Mouse (Mus musculus) adrenal gland, adult 8-10 months (tissue): ENCODE results near the gene Slc12a7. TPM values are rescaled to one million over a fixed set of nuclear protein-coding genes. Genes with fewer than 3 reads are reported as not detected.
"Not testable (repeated sequence)": the region's sequence is repeated elsewhere in the genome, so short reads cannot be mapped to it uniquely, and the experiment has no call there.

Experiments
- DNase-seq: peaks from one replicate; pipeline ENCODE4 v3.0.0; 2022
- total RNA-seq, 4 experiments: library from RNA; stranded (reverse); gene quantifications; 2 replicates each; pipeline ENCODE4 v1.2.4; 2022

The Slc12a7 gene
- total RNA-seq, 4 experiments from 2014 or later: 42.4 to 95.1 (median 62.1) TPM

DNA sequence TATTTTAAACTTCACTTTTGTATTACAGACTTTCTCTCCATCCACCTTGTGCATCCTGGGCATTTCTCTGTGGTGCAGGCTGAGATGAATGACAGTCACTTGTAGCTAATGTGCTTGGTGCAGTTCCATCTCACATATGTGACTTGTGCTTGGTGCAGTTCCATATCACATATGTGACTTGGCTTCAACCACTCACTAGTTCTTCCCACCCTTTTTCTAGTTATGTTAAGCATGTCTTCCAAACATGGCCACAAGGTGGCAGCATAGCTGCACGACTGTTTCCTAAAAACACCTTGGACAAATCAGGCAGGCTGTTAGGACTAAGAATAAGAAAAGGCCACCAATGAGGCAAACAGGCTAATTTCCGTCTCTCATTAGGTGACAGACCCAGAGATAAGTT, 14.7 kb upstream of the Slc12a7 start:
- DNase-seq: peak; percentile 64

DNA sequence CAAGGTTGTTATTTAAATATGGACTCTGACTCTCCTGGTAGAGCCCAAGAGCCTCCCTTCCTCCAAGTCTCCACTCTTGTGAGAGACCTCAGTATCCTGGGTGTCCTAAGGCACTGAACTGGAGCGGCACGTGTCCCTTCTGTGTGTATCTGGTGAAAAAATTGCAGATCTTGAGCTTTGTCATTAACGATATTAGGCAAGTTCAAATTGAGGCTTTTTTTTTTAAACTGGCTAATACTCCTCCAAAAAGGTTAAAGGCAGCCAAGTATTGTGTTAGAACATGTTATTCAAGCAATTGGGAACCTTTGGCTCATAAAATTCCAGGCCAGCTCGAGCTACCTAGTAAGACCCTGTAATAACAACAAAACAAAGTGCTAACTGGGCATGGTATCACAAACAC, 12.7 kb upstream of the Slc12a7 start:
- no peak for DNase-seq

- peak; percentile 55 for DNase-seq
Observed at GRCm38 (mm10) chr13:73723081-73723668, 9.7 kb upstream of the Slc12a7 start.

GRCm38 (mm10) chr13:73725315-73725714, 7.6 kb upstream of the Slc12a7 start:
- no peak for DNase-seq

DNA sequence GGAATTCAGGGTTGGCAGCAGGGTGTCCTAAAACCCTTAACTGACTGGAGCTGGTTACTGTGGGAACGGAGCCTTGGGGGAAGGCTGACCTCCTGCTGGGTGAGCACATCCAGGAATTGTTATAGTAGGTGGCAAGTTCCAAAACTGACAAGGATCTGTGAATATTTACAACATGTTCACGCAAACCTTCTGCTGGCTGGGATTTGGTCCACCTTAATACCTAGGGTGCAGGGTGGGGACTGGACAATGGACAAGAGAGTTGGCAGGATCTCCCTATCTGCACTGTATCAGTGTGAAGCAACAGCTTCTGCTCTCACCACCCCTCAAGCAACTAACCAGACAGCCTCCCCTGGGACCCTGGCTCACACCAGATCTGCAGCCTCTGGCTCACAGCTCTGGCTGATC, 5.3 kb upstream of the Slc12a7 start:
- no peak for DNase-seq

- no peak for DNase-seq
Observed at GRCm38 (mm10) chr13:73728633-73729032, 4.3 kb upstream of the Slc12a7 start.

- no peak for DNase-seq
Observed at GRCm38 (mm10) chr13:73730913-73731312, 2.0 kb upstream of the Slc12a7 start.

GRCm38 (mm10) chr13:73732235-73732634, 659 bp upstream of the Slc12a7 start:
- no peak for DNase-seq

GRCm38 (mm10) chr13:73734379-73734778, 1.5 kb downstream of the Slc12a7 start:
- no peak for DNase-seq

DNA sequence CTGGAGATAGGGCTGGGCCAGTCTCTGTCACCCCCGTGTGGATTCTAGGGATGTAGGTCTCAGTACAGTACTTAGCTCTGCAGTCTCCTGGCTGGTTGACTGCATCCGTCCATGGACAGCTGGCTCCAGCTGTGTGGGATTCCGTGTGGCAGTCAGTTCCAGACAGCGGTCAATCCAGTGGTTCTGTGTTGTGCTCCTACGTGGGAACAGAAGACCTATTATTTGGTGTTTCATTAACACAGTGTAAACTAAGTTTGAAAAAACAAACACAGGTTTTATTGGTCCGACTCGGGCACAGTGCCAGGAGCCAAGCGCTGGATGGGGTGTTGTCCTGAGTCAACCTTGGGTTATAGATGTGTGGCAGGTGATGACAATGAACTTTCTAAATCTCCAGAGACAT, 2.4 kb downstream of the Slc12a7 start:
- DNase-seq: no peak

DNA sequence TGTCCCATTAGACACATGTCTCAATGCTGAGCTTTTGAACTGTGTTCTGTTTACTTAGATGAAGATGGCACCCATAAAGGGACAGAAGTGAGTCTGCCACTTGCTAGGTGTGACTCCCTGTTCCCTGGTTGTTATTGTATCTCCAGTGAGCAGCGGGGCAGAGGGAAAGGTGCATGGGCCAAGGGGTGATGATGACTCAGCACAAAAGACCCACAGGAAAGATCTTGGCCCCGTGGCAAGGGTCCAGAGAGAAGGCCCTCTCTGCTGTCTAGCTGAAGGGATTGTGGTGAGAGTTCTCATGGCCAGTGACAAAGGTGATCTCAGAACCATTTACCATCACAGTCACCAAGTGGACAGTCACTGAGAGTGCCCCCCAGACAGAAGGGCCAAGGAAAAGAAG, 3.0 kb downstream of the Slc12a7 start:
- no peak for DNase-seq

DNA sequence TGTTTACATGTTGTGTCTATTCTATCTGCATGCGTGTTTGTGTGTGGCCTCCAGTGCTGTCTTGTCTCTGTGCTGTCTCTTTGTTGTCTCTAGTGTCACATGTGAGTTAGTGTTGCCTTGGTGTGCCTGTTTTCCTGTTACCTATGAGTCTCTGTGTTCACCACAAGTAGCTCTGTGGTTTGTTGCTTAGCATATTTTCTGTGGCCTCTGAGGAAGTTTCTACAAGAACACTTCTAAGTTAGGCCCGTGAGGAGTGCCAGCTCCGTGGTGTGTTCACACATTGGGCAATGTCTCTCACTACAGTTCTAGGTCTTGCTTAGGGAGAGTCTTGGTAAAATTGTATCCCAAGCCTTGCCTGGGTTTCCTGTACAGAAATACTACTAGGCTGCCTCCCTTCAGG, 4.0 kb downstream of the Slc12a7 start:
- DNase-seq: no peak

- not testable (repeated sequence) for DNase-seq
Observed at GRCm38 (mm10) chr13:73740399-73740944, 7.6 kb downstream of the Slc12a7 start.

GRCm38 (mm10) chr13:73742944-73743343, 10.1 kb downstream of the Slc12a7 start:
- DNase-seq: no peak

DNA sequence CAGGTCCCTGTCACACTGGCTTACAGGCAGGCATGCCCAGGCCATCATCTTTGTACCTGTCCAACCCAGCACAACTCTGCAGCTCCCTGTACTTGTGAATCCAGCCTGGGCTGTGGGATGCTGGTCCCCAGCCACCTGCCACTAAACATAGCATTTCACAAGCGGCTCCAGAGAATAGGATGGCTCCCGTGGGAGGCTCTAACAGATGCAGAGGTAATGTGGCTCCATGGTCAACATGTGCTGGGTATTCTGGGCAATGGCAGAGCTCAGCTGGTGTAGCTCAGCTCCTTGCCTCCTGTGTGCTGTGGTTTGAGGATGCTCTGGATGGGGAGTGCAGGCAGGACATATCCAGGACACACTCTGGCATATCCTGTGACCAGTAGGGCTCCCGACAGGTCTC, 10.8 kb downstream of the Slc12a7 start:
- DNase-seq: no peak

DNA sequence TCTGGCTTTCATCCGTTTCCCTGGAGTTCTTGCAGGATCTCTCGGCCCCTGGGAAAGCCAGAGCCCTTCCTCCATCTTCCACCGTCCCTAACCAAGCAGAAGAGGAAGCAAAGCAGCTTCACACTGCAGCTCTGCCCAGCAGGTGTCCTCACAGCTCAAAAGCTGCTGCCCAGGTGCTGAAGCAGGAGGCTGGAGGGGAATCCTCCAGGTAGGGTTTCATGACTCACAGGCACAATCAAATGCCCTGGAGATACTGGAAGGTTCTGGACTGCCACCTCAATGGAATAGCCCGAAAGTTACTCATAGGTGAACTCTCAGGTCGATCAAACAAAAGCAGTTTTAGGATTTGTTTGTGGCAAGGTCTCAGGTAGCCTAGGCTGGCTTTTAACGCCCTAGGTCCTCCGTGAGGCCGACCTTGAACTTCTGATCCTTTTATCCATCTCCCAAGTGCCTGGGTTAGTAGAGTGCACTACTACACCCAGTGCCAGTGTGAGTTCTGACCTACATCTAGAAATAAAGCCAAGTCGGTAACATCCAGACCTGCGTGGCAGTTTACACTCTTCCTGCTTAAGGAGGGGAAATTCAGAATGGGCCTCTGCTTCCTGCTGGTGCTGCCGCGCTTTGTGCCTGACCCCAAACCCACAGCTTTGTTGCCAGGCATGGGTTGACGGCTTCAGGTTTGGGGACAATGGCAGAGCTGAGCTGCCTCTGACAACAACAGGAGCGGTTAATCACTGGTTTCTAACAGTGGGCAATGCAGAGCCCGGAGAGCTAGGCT, 16.0 kb downstream of the Slc12a7 start:
- DNase-seq: no peak

GRCm38 (mm10) chr13:73750435-73750834, 17.5 kb downstream of the Slc12a7 start:
- no peak for DNase-seq

- DNase-seq: no peak
Observed at GRCm38 (mm10) chr13:73751284-73751683, 18.4 kb downstream of the Slc12a7 start.

DNA sequence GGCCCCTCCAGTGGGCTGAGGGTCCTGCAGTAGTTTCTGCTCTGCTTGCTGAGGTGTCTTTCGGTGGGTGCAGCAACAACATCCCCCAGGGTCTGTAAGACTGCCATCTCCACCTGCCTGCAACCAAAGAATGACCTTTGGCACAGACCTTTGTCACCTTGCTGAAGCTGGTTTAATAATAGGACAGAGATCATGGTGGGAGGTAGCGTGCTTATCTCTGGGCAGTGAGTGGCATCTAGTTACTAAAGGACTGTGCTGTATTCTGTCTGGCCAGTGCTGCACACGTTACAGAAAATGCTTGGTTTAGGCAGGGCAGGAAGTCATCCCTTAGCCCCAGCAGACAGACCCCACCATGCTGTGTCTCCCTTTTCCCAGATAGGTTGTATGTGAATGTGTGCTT, 22.9 kb downstream of the Slc12a7 start:
- DNase-seq: no peak

DNA sequence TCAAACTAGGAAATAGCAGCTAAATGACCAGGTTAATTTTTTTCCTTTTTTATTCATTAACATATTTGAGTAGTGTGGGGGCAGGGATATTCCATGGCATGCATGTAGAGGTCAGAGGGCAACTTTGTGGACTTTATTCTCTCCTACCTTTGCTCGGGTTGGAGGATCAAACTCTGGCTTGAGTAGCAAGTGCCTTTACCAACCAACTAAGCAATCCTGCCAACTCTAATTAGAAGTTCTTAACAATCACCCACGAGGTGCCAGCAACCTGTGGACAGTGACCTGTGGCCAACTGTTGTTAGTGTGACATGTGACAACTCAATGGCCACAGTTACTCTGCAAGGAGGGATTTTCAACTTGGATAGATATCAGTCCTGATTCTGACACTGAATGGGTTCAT, 24.0 kb downstream of the Slc12a7 start:
- no peak for DNase-seq

GRCm38 (mm10) chr13:73757362-73757761, 24.5 kb downstream of the Slc12a7 start:
- DNase-seq: no peak

DNA sequence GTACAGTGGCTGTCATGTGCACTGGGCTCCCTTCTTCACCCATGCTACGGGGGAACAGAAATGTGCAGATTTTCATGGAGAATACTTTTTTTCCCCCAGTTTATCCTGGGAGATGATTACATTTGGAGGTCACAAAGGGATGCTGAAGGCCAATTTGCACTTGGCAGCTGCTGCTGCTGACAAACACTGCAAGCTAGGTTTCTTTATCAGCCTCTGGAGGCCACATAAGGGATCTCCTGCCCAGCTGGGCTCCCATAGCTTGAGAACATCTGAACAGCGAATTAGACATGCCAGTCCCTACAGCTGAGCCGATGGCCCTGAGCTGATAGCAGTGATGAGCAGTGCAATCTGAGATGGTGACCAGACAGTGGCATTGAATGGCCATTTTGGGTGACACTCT, 26.7 kb downstream of the Slc12a7 start:
- DNase-seq: peak; percentile 49

GRCm38 (mm10) chr13:73760126-73760525, 27.2 kb downstream of the Slc12a7 start:
- DNase-seq: no peak

DNA sequence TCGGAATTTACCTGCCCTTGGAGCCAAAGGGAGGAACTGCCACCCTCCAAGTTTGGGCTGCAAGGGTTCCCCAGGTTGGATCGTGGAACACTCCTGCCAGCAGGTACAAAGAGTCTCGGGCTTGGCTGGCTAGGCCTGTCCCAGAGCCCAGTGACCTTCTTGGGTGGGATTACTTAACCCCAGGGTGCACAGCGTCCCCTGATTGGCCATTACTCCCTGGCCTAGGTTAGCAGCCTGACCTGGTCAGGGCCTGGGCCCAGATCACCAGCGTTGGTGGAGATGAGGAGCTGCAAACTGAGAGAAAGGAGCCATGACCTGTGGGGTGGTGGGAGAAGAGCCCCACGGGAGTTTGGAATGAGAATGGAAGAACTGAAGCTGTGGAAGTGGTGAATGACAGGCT, 30.0 kb downstream of the Slc12a7 start:
- DNase-seq: peak; percentile 30
